23 mouse cellular contexts compared by ENCODE assay signal in genomic region chr10:100958371-100958770, GRCm38 (mm10).
DNase-seq lines count a peak whose midpoint lies in the region; ATAC-seq lines count a peak whose summit lies in the region.
"Had no signal": no experiment of that assay in that cellular context is flagged by ENCODE, and none has a peak within 500 bp of the region (broad histone marks: within the 10 kb centered on the region; RNA-seq: fewer than 3 reads in every experiment).

No protein-coding gene starts in this region.

- no peak overlapping the region for H3K4me2 ChIP-seq in forebrain, embryonic 12.5 days
- H3K4me2 ChIP-seq: embryonic facial prominence, embryonic 15.5 days; forebrain, embryonic 15.5 days; heart, embryonic 12.5 days; hindbrain, embryonic 12.5 days had no signal

- H3K4me3 ChIP-seq in limb, embryonic 10.5 days = no peak overlapping the region
- H3K4me3 ChIP-seq in forebrain, embryonic 12.5 days (replicated peaks) = no peak overlapping the region
- H3K4me3 ChIP-seq: embryonic facial prominence, embryonic 15.5 days; erythroblast, embryonic 14.5 days; forebrain, embryonic 10.5 days; forebrain, embryonic 15.5 days; heart, embryonic 12.5 days; hindbrain, embryonic 12.5 days had no signal

- DNase-seq in 3134 (ENCODE audit: extremely low read depth, insufficient read length, low spot score) (peak; percentile 55), 416B (ENCODE audit: low read depth) (peak; percentile 1), MN1 (ENCODE audit: low spot score) (peak; percentile 79)
- DNase-seq in limb, embryonic 10.5 days (ENCODE audit: low spot score) = no peak
- DNase-seq in urinary bladder, postnatal 10 days (ENCODE audit: low spot score) = no peak
- DNase-seq: adrenal gland, adult 8-10 months; adrenal gland, postnatal 36 days; cerebellum, adult 2 months; cerebellum, postnatal 10 days; gastrocnemius, postnatal 14 days; heart, postnatal 36 days had no signal

- ATAC-seq in granulocyte monocyte progenitor cell, adult 5-6 weeks (replicated peaks; ENCODE audit: poor library complexity, severe bottlenecking) = peak; percentile 25
- no peak for ATAC-seq in forebrain, embryonic 12.5 days (ENCODE audit: low FRiP score)
- ATAC-seq: forebrain, embryonic 15.5 days; hindbrain, embryonic 16.5 days; inflammation-experienced regulatory T-cells, adult 6 months; intestine, postnatal 0 days; Patski had no signal

- H3K4me1 ChIP-seq in limb, embryonic 10.5 days = no peaks in the 10 kb centered on the region
- no peaks in the 10 kb centered on the region for H3K4me1 ChIP-seq in forebrain, embryonic 12.5 days
- H3K4me1 ChIP-seq: embryonic facial prominence, embryonic 15.5 days; forebrain, embryonic 10.5 days; forebrain, embryonic 15.5 days; heart, embryonic 12.5 days; hindbrain, embryonic 12.5 days had no signal

- no peaks in the 10 kb centered on the region for H3K27me3 ChIP-seq in limb, embryonic 10.5 days (ENCODE audit: low read depth, poor library complexity, severe bottlenecking)
- H3K27me3 ChIP-seq in forebrain, embryonic 12.5 days = no peaks in the 10 kb centered on the region
- H3K27me3 ChIP-seq: embryonic facial prominence, embryonic 15.5 days; forebrain, embryonic 15.5 days; heart, embryonic 12.5 days; hindbrain, embryonic 12.5 days; Patski had no signal

- WGBS in limb, embryonic 10.5 days = 93% methylated on average over 9 of the region's 9 CpGs
- WGBS in forebrain, embryonic 12.5 days = 89% methylated on average over 9 of the region's 9 CpGs

- H3K9ac ChIP-seq in forebrain, embryonic 12.5 days = no peak overlapping the region
- H3K9ac ChIP-seq: embryonic facial prominence, embryonic 15.5 days; forebrain, embryonic 15.5 days; heart, embryonic 12.5 days; hindbrain, embryonic 12.5 days had no signal

- H3K9me3 ChIP-seq in limb, embryonic 10.5 days (replicated peaks) = no peaks in the 10 kb centered on the region
- no peaks in the 10 kb centered on the region for H3K9me3 ChIP-seq in forebrain, embryonic 12.5 days
- H3K9me3 ChIP-seq: embryonic facial prominence, embryonic 15.5 days; forebrain, embryonic 10.5 days; forebrain, embryonic 15.5 days; heart, embryonic 12.5 days; hindbrain, embryonic 12.5 days had no signal

- H3K36me3 ChIP-seq in limb, embryonic 10.5 days = no peaks in the 10 kb centered on the region
- no peaks in the 10 kb centered on the region for H3K36me3 ChIP-seq in forebrain, embryonic 12.5 days (replicated peaks)
- H3K36me3 ChIP-seq: embryonic facial prominence, embryonic 15.5 days; forebrain, embryonic 10.5 days; forebrain, embryonic 15.5 days; heart, embryonic 12.5 days; hindbrain, embryonic 12.5 days had no signal

- no peak overlapping the region for H3K27ac ChIP-seq in limb, embryonic 10.5 days
- H3K27ac ChIP-seq in forebrain, embryonic 12.5 days = no peak overlapping the region
- H3K27ac ChIP-seq: embryonic facial prominence, embryonic 15.5 days; forebrain, embryonic 10.5 days; forebrain, embryonic 15.5 days; hindbrain, embryonic 12.5 days had no signal

Comparison
In these comparisons a context has a peak if more than half of its experiments do, and no peak if none do; other contexts are left out.
1. DNase-seq: peak in 3134 (single experiment), 416B (single experiment) and MN1 (single experiment); none in limb, embryonic 10.5 days (single experiment) and urinary bladder, postnatal 10 days (single experiment).